Mouse (Mus musculus): ENCODE measurements at regions not wholly inside any gene's neighbourhood (a gene's known extent, or its start where the extent isn't known, plus 50 kb on each side); places are given as distances from the start of the nearest gene placed in this dataset.

DNA sequence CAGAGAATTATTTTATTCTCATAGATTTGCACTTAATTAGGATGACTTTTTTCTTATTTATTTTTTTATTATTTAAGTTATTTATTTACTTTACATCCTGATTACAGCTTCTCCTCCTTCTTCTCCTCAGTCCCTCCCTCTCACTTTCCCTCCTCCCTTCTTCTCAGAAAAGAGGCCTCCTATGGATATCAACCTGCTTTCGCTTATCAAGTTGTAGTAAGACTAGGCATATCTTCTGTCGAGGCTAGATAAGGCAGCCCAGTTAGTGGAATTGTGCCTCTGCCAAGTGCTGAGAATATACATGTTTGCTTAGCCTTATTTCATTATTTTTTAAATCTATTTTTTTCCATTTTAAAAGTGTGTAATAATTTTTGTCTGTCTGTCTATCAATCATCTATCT, 274.9 kb upstream of the Ccng1 start:
- TF ChIP-seq POLR2A (IDR thresholded peaks at IDR 0.05; ENCODE audit: borderline replicate concordance, extremely low read depth, low read depth, low read length) (no peak), CTCF (IDR thresholded peaks at IDR 0.05; ENCODE audit: insufficient read depth, low read length) (no peak)

Measured in lung, adult 2 months (tissue).